Mouse (Mus musculus): ENCODE data around the gene Cntnap4. TPM values are rescaled to one million over a fixed set of nuclear protein-coding genes. Genes with fewer than 3 reads are reported as not detected.
"Not testable (repeated sequence)": the region's sequence is repeated elsewhere in the genome, so short reads cannot be mapped to it uniquely, and the experiment has no call there.

Gene Cntnap4
- total RNA-seq, 4 experiments from 2014 or later: 19.7 to 23.0 (median 21.7) TPM

- no peak for DNase-seq (ENCODE audit: low spot score in 2 of 2)
These were observed 155.1 kb downstream of the Cntnap4 start for GRCm38 (mm10) chr8:112724918-112725317.

GRCm38 (mm10) chr8:112730583-112731432 is 161.0 kb downstream of the Cntnap4 start:
- DNase-seq (ENCODE audit: low spot score in 2 of 2): no peak

DNA sequence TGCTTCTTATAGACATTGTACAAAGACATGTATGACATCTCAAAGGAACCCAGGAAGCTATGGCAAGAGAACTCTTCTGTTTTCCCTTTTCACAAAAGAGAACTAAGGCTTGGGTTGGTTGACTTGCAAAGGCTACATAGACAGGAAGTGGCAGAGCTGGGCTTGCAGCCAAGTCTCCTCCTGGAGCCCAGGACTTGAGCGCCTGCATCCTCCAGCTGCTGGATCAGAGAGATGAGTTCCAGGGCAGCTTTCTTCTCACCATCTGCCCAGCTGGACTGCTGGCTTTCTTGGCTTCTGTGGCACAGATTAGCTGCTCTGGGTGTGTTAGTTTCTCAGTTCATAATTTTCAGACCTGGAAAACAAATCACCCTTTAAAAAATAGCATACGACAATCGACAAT is 165.7 kb downstream of the Cntnap4 start:
- DNase-seq (ENCODE audit: low spot score in 2 of 2): no peak

DNA sequence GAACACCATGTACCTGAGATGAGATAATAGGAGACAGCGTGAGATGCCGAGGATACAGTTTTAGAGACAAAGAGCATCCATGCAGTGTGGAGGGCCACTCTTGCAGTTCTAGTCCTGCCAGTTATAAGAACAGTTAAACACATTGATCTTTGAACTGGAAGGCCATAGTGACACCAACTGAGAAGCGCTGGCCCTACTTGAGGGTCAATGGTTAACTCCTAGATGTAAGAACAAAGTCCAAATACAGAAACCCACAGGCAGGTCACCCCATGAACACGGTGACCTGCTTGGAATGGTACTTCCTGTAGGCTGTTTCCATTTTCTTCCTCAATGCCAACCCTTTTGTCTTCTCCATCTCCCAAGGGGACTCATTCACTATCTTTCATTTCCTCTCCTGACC is 173.5 kb downstream of the Cntnap4 start:
- DNase-seq (ENCODE audit: low spot score in 2 of 2): no peak

- no peak for DNase-seq (ENCODE audit: low spot score in 2 of 2)
These were observed 177.5 kb downstream of the Cntnap4 start for GRCm38 (mm10) chr8:112747296-112747695.

DNA sequence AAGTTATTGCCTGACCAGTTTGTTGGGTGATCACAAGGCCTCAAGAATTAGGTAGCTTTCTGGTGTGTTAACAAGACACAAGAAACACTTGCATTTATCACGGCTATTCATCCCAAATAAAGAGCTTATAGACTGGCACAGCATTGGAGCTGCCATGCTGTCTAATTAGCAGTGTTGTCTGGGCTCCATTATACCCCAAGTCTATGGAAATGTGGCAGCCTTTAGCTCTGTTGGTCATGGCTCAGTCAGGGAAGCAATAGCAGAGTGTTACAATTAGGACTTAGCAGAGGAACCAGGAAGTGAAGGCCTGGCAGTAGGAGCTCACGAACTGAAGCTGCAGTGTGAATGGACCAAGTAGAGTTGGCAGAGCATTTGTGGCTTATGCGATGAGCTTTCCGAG is 185.3 kb downstream of the Cntnap4 start:
- DNase-seq (ENCODE audit: low spot score in 2 of 2): no peak

GRCm38 (mm10) chr8:112803058-112803457 is 233.2 kb downstream of the Cntnap4 start:
- no peak for DNase-seq (ENCODE audit: low spot score in 2 of 2)

DNA sequence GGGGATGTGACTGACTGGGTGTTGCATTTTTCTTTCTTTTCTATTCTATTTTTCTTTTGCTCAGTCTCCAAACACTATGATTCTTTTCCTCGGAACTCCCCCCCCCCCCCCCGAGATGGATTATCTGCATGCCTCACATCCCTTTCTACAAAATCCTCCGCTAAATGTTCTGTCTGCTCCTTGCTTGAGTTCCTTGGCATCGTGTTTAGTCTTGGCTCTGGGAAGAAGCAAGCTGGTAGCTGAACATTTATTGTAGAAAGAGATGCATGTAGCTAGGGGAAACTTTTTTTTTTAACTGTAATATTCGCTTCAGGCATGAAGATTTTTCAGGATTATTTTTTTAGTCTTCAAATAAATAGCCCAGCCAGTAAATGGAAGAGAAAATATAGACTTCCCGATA is 239.5 kb downstream of the Cntnap4 start:
- no peak for DNase-seq (ENCODE audit: low spot score in 2 of 2)

DNA sequence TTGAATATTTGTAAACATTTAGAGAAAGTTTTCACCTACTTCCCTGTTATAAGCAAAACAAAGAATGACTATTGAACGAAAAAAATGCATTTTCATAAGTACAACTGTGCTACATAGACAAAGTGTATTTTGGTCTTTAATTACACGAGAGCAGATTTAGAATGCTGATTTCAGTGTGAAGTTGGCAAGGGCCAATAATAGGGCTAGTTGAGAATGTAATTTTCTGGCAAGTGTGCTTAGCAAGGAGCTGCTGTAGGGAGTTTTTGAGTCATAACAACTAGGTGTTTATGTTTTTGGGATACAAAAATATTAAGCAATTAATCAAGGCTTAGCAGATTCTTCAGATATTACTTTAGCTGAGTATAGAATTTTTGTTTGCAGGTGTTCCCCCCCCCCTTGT is 271.2 kb downstream of the Cntnap4 start:
- no peak for DNase-seq (ENCODE audit: low spot score in 2 of 2)

DNA sequence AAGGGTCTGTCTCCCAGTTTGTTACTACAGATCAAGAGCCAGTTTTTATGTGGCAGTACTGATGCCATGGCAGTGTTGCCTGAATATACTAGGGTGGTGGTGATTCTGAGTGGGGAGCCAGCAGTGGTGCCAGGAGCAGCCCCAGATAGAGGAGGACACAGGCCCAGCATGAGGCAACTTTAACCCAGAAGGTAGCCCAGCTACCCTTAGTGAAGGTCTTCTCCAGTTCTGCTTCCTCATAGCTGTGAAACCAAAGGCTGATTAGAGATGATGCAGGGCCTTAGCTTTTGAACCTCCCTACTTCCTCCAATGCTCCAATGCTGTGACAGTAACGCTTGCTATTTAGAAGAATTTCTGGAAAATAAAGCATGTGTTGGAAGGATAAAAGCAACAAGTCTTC is 279.7 kb downstream of the Cntnap4 start:
- not testable (repeated sequence) for DNase-seq (ENCODE audit: low spot score in 2 of 2)

DNA sequence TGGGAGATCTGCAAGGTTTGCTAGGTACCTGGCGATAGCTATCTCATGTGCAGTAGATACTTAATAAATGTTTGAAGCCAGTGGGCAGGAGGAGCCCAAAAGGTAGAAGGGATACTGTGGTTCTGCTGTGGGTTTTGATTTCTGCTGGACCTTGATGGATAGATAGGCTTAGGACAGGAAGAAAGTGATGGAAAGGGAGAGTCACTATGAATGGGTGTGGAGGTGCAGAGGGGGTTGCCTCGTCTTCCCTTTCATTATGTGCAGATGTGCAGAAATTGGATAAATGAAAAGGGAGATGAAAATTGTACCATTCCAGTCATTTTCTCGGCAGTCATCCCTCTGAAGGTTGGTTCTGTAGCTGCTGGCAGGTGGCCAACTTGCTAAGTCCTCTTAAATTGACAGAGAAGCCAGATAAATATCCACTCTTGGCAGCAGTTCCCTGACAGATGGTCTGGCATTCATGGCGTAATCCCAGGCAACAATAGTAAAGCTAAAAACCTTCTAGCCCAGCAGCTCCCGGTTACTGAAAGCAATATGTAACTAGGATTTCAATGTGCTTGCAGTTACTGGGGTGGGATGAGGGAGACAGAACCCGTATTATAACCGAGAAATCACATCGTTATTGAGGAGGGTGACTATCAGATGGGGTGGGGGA is 336.7 kb downstream of the Cntnap4 start:
- peak; percentile 55 to 81 for DNase-seq (ENCODE audit: low spot score in 2 of 2)

DNA sequence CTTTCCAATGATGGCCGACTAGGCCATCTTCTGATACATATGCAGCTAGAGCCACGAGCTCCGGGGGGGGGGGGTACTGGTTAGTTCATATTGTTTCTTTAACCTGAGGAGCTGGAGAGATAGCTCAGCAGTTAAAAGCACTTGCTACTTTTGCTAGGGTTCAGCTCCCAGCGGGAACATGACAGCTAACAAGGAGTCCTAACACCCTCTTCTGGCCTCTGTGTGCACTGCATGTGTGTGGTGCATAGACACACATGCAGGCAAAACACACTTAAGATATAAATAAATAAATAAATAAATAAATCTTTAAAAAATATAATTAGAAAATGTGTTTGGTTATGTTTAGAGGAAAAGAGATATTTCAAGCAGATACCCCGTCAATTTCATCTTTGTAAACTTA is 339.7 kb downstream of the Cntnap4 start:
- no peak for DNase-seq (ENCODE audit: low spot score in 2 of 2)

GRCm38 (mm10) chr8:112911422-112911821 is 341.6 kb downstream of the Cntnap4 start:
- DNase-seq (ENCODE audit: low spot score in 2 of 2): no peak

DNA sequence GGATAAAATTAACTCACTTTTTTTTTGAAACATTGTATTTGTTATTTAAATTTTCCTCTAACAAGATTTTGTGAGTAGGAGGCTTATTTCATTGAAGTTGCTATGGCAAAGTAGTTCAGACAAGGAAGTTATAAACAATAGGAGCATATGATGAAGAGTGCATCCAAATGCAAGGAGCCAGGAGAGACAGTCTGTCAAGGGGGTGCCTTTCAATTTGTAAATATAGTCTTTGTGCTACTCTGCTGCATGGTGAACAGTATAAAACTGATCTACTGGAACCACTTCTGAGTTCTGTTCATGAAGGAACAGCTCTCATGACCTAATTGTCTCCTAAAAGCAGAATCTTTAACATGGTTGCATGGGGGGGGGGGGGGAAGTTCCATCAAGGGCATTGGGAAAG is 352.3 kb downstream of the Cntnap4 start:
- DNase-seq (ENCODE audit: low spot score in 2 of 2): no peak

GRCm38 (mm10) chr8:112922789-112923188 is 352.9 kb downstream of the Cntnap4 start:
- no peak for DNase-seq (ENCODE audit: low spot score in 2 of 2)

Data from left cerebral cortex, adult 8-10 months (tissue).